Mouse (Mus musculus) hindbrain, embryonic 12.5 days (tissue): ENCODE results near the gene Tcf20. TPM values are rescaled to one million over a fixed set of nuclear protein-coding genes. Genes with fewer than 3 reads are reported as not detected.
A peak's percentile ranks its signal among the peaks of the same experiment; 100 is the strongest.

Source experiments
- ATAC-seq: fragments of 200-750 bp; cut with Nextera tagmentation; 2 replicates; pipeline ENCODE4 v1.8.0; 2017; ENCODE audit warnings: moderate TSS enrichment; ENCODE audit not compliant: low FRiP score
- H3K27ac ChIP-seq: fragments of 300-500 bp; sonication (generic); 2 replicates; pipeline ENCODE4 v1.5.1; 2016; ENCODE audit warnings: mild to moderate bottlenecking
- H3K27me3 ChIP-seq: fragments of 300-500 bp; sonication (generic); 2 replicates; pipeline ENCODE4 v1.6.1; 2016; ENCODE audit warnings: mild to moderate bottlenecking
- H3K36me3 ChIP-seq: fragments of 300-500 bp; sonication (generic); 2 replicates; pipeline ENCODE4 v1.6.1; 2016; ENCODE audit warnings: mild to moderate bottlenecking
- H3K4me1 ChIP-seq: fragments of 300-500 bp; sonication (generic); 2 replicates; pipeline ENCODE4 v1.6.1; 2016
- H3K4me2 ChIP-seq: fragments of 300-500 bp; sonication (generic); replicated peaks from 2 replicates; pipeline ENCODE4 v1.6.1; 2016; ENCODE audit warnings: mild to moderate bottlenecking
- H3K4me3 ChIP-seq: fragments of 300-500 bp; sonication (generic); 2 replicates; pipeline ENCODE4 v1.5.1; 2016; ENCODE audit warnings: mild to moderate bottlenecking
- H3K9ac ChIP-seq: fragments of 300-500 bp; sonication (generic); 2 replicates; pipeline ENCODE4 v1.6.1; 2016; ENCODE audit warnings: mild to moderate bottlenecking, moderate library complexity
- H3K9me3 ChIP-seq: fragments of 300-500 bp; sonication (generic); replicated peaks from 2 replicates; pipeline ENCODE4 v1.6.1; 2016; ENCODE audit warnings: mild to moderate bottlenecking
- WGBS: fragments of 180-500 bp; shearing (Covaris S2); methylation state at CpG from one replicate; pipeline ENCODE4 v1.1.7; 2016; 5-methylcytosine and 5-hydroxymethylcytosine counted together
- polyA plus RNA-seq: library from polyadenylated mRNA; unstranded; fragments of >200 nt; fragmentation: Nextera tagmentation; extraction: Ambion mirVana; gene quantifications from 2 replicates; pipeline ENCODE4 v1.2.1, GENCODE M21; 2016

Tcf20 gene
- polyA plus RNA-seq, 1 experiment from 2014 or later = 12.4 TPM

GRCm38 (mm10) chr15:82929595-82929994 lies 58.1 kb downstream of the Tcf20 start:
- peaks cover 56% of the 10 kb centered on the region for H3K27me3 ChIP-seq
- H3K36me3 ChIP-seq = no peaks in the 10 kb centered on the region
- peak overlapping the region; percentile 58 for H3K27ac ChIP-seq
- peak overlapping the region; percentile 38; the same call in 1 of the 2 replicates for H3K9ac ChIP-seq
- peaks cover 82% of the 10 kb centered on the region for H3K4me1 ChIP-seq
- H3K9me3 ChIP-seq = no peaks in the 10 kb centered on the region
- no peak for ATAC-seq
- 18% methylated on average over 9 of the region's 9 CpGs for WGBS
- H3K4me2 ChIP-seq = no peak overlapping the region
- H3K4me3 ChIP-seq = no peak overlapping the region

GRCm38 (mm10) chr15:82928844-82929243 lies 58.8 kb downstream of the Tcf20 start:
- Histone ChIP-seq H3K9ac (no peak overlapping the region), H3K4me2 (no peak overlapping the region), H3K4me3 (no peak overlapping the region), H3K27me3 (peaks cover 61% of the 10 kb centered on the region), H3K4me1 (peaks cover 82% of the 10 kb centered on the region), H3K27ac (no peak overlapping the region), H3K9me3 (no peaks in the 10 kb centered on the region), H3K36me3 (no peaks in the 10 kb centered on the region)
- WGBS = 64% methylated on average over 8 of the region's 8 CpGs
- ATAC-seq = no peak

- Histone ChIP-seq H3K27ac (no peak overlapping the region), H3K27me3 (peaks cover 57% of the 10 kb centered on the region), H3K9me3 (no peaks in the 10 kb centered on the region), H3K9ac (no peak overlapping the region), H3K4me1 (peaks cover 82% of the 10 kb centered on the region), H3K4me3 (no peak overlapping the region), H3K36me3 (no peaks in the 10 kb centered on the region), H3K4me2 (no peak overlapping the region)
- WGBS = 23% methylated on average over 6 of the region's 6 CpGs
- no peak for ATAC-seq
Observed at GRCm38 (mm10) chr15:82928023-82928422, 59.6 kb downstream of the Tcf20 start.

DNA sequence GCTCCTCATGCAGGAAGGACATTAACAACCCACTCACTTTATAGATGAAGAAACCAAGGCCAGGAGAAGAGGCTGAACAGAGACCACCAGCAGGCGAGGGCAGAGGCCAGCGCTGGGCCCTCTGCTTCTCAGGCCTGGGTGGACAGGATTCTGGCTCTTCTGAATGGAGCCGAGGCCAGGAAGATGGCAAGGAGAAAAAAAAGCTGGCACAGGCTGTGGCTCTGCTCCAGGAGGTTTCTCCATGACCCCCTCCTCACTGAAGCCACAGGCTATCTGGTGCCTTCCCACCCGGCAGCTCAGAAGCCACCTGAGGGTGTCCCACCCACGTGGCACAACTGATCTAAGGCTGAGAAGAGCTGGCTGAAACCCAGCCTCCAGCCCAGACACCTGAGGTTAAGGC lies 60.6 kb downstream of the Tcf20 start:
- ATAC-seq = no peak
- H3K36me3 ChIP-seq = no peaks in the 10 kb centered on the region
- no peak overlapping the region for H3K4me3 ChIP-seq
- no peaks in the 10 kb centered on the region for H3K9me3 ChIP-seq
- H3K9ac ChIP-seq = no peak overlapping the region
- 70% methylated on average over 5 of the region's 5 CpGs for WGBS
- peaks cover 57% of the 10 kb centered on the region for H3K27me3 ChIP-seq
- no peak overlapping the region for H3K27ac ChIP-seq
- H3K4me2 ChIP-seq = no peak overlapping the region
- peaks cover 84% of the 10 kb centered on the region for H3K4me1 ChIP-seq

DNA sequence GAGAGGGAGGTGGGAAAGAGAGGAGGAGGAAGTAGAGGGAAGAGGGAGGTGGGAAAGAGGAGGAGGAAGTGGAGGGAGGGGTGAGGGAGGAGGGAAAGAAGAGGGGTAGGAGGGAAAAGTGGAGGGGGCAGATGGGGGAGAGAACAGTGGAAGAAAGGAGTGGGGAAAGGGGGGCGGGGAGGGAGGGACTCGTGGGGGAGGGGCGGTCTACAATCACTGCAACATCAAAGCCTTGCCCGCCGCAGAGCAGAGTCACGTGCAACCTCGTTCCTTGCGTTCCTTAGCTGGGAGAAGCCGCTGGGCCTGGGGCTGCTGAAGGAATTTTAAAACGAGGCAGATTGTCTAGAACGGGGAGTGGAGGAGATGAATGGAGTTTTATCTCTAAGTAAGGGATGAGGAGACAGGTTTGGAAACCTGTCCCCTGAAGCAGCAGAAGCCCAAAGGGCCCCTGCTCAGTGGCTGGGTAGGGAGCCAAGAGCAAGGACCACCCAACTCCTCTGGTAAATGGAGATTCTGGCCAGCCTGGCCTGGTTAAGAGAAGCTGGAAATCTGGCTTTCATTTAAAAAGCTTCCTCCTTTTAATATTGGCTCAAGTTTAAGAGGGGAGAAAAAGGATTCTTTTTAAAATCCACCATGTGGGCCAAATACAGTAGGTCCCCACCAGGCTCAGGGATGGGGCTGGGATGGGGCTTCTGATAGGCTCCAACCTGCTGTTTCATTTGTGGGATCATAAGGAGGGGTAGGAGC lies 62.8 kb downstream of the Tcf20 start:
- Histone ChIP-seq H3K4me1 (peaks cover 96% of the 10 kb centered on the region), H3K27ac (peak overlapping the region; percentile 60), H3K36me3 (no peaks in the 10 kb centered on the region), H3K27me3 (peaks cover 49% of the 10 kb centered on the region), H3K4me3 (no peak overlapping the region), H3K9me3 (no peaks in the 10 kb centered on the region), H3K4me2 (peak overlapping the region; percentile 22), H3K9ac (no peak overlapping the region)
- under 1% methylated on average over 9 of the region's 11 CpGs for WGBS
- ATAC-seq = no peak

GRCm38 (mm10) chr15:82923531-82923930 lies 64.1 kb downstream of the Tcf20 start:
- WGBS = 64% methylated on average over 5 of the region's 5 CpGs

DNA sequence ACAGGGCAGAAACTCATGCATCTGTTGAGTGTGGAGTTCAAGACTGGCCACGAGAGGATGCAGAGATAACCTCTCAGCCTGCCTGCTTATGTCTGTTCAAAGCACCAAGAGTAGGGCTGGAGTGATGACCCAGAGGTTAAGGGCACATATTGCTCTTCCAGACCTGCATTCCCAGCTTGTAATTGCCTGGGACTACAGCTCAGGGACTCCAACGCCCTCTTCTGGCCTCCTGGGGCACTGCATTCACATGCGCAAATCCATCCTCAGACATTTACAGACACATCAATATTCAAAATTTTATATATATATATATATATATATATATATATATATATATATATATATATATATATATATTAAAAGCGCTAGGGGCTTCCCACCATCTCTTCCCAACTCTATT lies 64.9 kb downstream of the Tcf20 start:
- Histone ChIP-seq H3K9ac (no peak overlapping the region), H3K9me3 (no peaks in the 10 kb centered on the region), H3K27ac (peak overlapping the region; percentile 69), H3K27me3 (peaks cover 45% of the 10 kb centered on the region), H3K36me3 (no peaks in the 10 kb centered on the region), H3K4me3 (no peak overlapping the region), H3K4me1 (peaks cover 87% of the 10 kb centered on the region), H3K4me2 (0 out of 2 replicates have a peak overlapping the region, but pooled peaks have one; percentile 20)
- 70% methylated on average over 4 of the region's 4 CpGs for WGBS
- ATAC-seq = no peak

More at GRCm38 (mm10) chr15:82923531-82923930, 64.1 kb downstream of the Tcf20 start:
- Histone ChIP-seq H3K4me1 (peaks cover 88% of the 10 kb centered on the region), H3K27ac (0 out of 2 replicates have a peak overlapping the region, but pooled peaks have one; percentile 60), H3K9me3 (no peaks in the 10 kb centered on the region), H3K4me2 (no peak overlapping the region), H3K4me3 (no peak overlapping the region), H3K36me3 (no peaks in the 10 kb centered on the region), H3K27me3 (peaks cover 51% of the 10 kb centered on the region), H3K9ac (no peak overlapping the region)
- no peak for ATAC-seq

- H3K36me3 ChIP-seq = no peaks in the 10 kb centered on the region
- 31% methylated on average over 12 of the region's 12 CpGs for WGBS
- H3K9ac ChIP-seq = no peak overlapping the region
- no peaks in the 10 kb centered on the region for H3K9me3 ChIP-seq
- ATAC-seq = peak; percentile 59
- H3K27me3 ChIP-seq = peaks cover 39% of the 10 kb centered on the region
- no peak overlapping the region for H3K4me3 ChIP-seq
- H3K4me1 ChIP-seq = peaks cover 87% of the 10 kb centered on the region
- peak overlapping the region; percentile 20; the same call in 1 of the 2 replicates for H3K4me2 ChIP-seq
- H3K27ac ChIP-seq = peak overlapping the region; percentile 69
Observed at GRCm38 (mm10) chr15:82922052-82922451, 65.6 kb downstream of the Tcf20 start.

DNA sequence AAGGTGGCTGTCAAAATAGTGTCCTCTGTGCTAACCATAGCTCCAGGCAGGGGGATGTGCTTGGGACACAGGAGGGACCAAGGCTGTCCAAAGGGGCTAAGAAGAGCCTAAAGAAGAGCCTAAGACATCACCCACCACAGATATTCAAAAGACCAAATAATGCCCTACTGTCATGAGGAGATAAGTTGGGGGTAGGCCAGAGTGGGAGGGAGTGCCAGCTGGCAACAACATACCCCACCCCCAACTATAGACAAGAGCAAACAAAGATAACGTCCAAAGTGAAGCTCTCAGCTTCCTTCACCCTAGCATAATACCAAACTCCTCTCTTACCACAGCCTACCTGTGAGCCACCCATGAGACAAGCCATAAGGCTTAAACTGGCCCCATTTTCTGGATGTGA lies 66.1 kb downstream of the Tcf20 start:
- Histone ChIP-seq H3K36me3 (no peaks in the 10 kb centered on the region), H3K27ac (peak overlapping the region; percentile 69), H3K4me3 (no peak overlapping the region), H3K27me3 (peaks cover 36% of the 10 kb centered on the region), H3K4me2 (peak overlapping the region; percentile 32), H3K9me3 (no peaks in the 10 kb centered on the region), H3K4me1 (peaks cover 86% of the 10 kb centered on the region), H3K9ac (no peak overlapping the region)
- 30% methylated on average over 1 of the region's 1 CpGs for WGBS
- no peak for ATAC-seq

DNA sequence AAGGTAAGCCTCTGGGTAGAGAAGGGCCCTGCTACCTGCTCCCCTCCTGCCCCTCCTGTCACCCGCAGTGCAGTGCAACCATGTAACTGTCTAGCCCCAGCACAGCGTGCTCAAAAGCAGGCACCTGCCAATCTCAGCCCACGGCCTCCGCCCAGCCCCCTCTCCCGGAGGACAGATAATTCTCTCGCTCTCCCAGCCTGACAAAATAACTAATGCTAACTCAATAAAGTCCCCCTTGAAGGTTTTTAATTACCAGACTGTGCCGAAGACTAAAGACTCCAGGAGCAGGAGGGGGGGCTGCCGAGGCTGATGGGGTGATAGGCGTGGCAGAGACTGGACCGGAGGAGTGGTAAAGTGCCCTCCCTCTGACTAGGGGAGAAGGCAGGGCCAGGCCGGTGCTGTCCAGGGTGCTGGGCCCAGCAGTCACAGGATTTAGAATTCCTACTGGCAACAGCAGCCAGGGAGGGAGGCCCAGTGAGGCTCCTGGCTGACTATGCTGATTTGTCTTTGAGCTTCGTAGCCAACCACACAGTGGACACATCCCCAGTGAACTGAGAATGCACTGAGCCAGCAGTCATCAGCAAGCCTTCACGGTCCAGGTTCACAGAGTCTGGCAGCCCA lies 66.7 kb downstream of the Tcf20 start:
- H3K27ac ChIP-seq = peak overlapping the region; percentile 64
- peaks cover 36% of the 10 kb centered on the region for H3K27me3 ChIP-seq
- peaks cover 82% of the 10 kb centered on the region for H3K4me1 ChIP-seq

DNA sequence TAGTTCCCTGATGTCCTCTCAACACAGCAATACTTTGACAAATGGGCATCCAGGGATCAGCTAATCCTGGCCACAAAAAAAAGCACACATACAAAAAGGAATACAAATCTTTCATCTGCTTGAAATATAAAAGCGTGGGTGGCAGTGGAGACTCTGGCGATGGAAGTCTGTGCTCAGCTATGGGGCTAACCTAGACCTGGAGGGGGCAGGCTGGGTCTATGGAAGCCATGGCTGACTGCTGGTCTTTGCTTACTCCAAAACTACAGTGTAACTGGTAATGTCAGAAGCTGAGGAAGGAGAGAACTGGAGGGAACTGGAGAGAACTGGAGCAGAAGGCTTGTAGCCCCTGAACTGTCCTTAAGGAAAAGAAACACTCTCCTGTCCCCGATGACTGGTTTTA lies 69.7 kb downstream of the Tcf20 start:
- H3K27ac ChIP-seq = peak overlapping the region; percentile 84
- WGBS = 72% methylated on average over 3 of the region's 3 CpGs
- ATAC-seq = no peak

More for the DNA sequence above, 66.7 kb downstream of the Tcf20 start:
- Histone ChIP-seq H3K4me3 (no peak overlapping the region), H3K4me2 (peak overlapping the region; percentile 32), H3K36me3 (no peaks in the 10 kb centered on the region), H3K9me3 (no peaks in the 10 kb centered on the region), H3K9ac (no peak overlapping the region)
- WGBS = 3% methylated on average over 13 of the region's 13 CpGs
- ATAC-seq = peak; percentile 24

GRCm38 (mm10) chr15:82917207-82917844 lies 70.3 kb downstream of the Tcf20 start:
- Histone ChIP-seq H3K4me1 (peaks cover 54% of the 10 kb centered on the region), H3K36me3 (no peaks in the 10 kb centered on the region), H3K4me2 (peak overlapping the region; percentile 40), H3K9me3 (no peaks in the 10 kb centered on the region), H3K9ac (0 out of 2 replicates have a peak overlapping the region, but pooled peaks have one; percentile 1), H3K4me3 (no peak overlapping the region), H3K27me3 (peaks cover 52% of the 10 kb centered on the region), H3K27ac (peak overlapping the region; percentile 84)
- WGBS = 23% methylated on average over 28 of the region's 28 CpGs
- peak; percentile 59 for ATAC-seq

More for the DNA sequence above, 69.7 kb downstream of the Tcf20 start:
- no peaks in the 10 kb centered on the region for H3K36me3 ChIP-seq
- H3K9ac ChIP-seq = 0 out of 2 replicates have a peak overlapping the region, but pooled peaks have one; percentile 1
- H3K27me3 ChIP-seq = peaks cover 45% of the 10 kb centered on the region
- H3K4me2 ChIP-seq = peak overlapping the region; percentile 40
- H3K4me3 ChIP-seq = no peak overlapping the region
- no peaks in the 10 kb centered on the region for H3K9me3 ChIP-seq
- peaks cover 52% of the 10 kb centered on the region for H3K4me1 ChIP-seq
